Mouse (Mus musculus) hindbrain, embryonic 13.5 days (tissue): ENCODE measurements around the gene Slc16a7. TPM values are rescaled to one million over a fixed set of nuclear protein-coding genes. Genes with fewer than 3 reads are reported as not detected.

Source experiments
- ATAC-seq: fragments of 200-750 bp; cut with Nextera tagmentation; 2 replicates; pipeline ENCODE4 v1.8.0; 2017; ENCODE audit warnings: moderate TSS enrichment; ENCODE audit not compliant: low FRiP score
- H3K27ac ChIP-seq: fragments of 300-500 bp; sonication (generic); 2 replicates; pipeline ENCODE4 v1.5.1; 2015; ENCODE audit warnings: inconsistent platforms, mild to moderate bottlenecking, moderate library complexity
- H3K27me3 ChIP-seq: fragments of 300-500 bp; sonication (generic); 2 replicates; pipeline ENCODE4 v1.6.1; 2015; ENCODE audit warnings: mild to moderate bottlenecking, inconsistent platforms
- H3K36me3 ChIP-seq: fragments of 300-500 bp; sonication (generic); 2 replicates; pipeline ENCODE4 v1.6.1; 2015; ENCODE audit warnings: mild to moderate bottlenecking, inconsistent platforms
- H3K4me1 ChIP-seq: fragments of 300-500 bp; sonication (generic); replicated peaks from 2 replicates; pipeline ENCODE4 v1.6.1; 2015; ENCODE audit warnings: inconsistent platforms
- H3K4me2 ChIP-seq: fragments of 300-500 bp; sonication (generic); 2 replicates; pipeline ENCODE4 v1.6.1; 2015; ENCODE audit warnings: inconsistent platforms, mild to moderate bottlenecking, moderate library complexity
- H3K4me3 ChIP-seq: fragments of 300-500 bp; sonication (generic); 2 replicates; pipeline ENCODE4 v1.5.1; 2015; ENCODE audit warnings: mild to moderate bottlenecking, inconsistent platforms
- H3K9ac ChIP-seq: fragments of 300-500 bp; sonication (generic); 2 replicates; pipeline ENCODE4 v1.6.1; 2015; ENCODE audit warnings: mild to moderate bottlenecking, inconsistent platforms
- H3K9me3 ChIP-seq: fragments of 300-500 bp; sonication (generic); 2 replicates; pipeline ENCODE4 v1.6.1; 2016; ENCODE audit warnings: inconsistent platforms
- WGBS: fragments of 180-500 bp; shearing (Covaris S2); methylation state at CpG from one replicate; pipeline ENCODE4 v1.1.7; 2015; 5-methylcytosine and 5-hydroxymethylcytosine counted together
- polyA plus RNA-seq: library from polyadenylated mRNA; unstranded; fragments of >200 nt; fragmentation: Nextera tagmentation; extraction: Ambion mirVana; gene quantifications from 2 replicates; pipeline ENCODE4 v1.2.1, GENCODE M21; 2015

The Slc16a7 gene
- polyA plus RNA-seq, result 6.2 and 6.9 TPM in 2 replicates

DNA sequence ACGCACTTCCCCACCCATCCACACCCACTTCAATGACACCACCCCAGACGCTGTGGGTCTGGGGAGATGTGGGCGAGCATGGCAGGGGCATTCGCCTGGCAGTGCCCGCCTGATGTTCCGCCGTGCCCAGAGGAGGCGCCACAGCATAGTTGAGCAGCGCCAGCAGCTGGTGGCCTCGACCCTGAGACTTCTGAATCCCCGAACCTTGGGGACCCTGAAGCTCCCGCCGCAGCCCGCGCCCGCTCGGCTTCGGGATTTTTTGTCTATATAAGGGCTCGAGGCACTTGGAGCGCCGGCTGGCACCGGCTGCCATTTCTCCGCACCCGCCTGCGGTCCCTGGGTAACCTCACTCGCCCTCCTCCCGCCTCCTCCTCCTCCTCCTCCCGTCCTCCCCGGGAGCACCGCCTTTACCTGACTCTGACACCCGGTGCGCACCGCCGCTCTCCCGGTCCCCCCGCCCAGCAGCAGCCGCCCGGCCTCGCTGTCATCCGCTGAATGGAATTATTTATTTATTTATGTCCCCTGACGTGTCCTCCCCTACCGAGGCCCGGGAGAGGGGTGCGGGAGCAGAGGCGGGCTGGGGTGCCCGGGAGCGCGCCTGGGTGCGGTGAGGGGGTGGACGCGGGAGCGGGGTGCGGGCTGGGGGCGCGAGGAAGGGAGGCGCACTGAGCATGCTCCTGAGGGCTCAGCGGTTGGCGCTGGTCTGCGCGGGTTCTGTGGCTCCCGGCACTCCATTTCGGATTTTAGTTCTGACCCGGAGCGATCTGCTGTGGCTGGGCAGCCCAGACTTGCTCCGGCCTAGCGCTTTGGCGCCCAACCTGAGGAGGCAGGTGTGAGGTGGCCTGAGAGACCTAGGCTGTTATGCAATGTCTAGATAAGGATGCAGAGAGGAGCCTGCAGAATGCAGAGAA lies at the start of gene Slc16a7:
Gene Slc16a7, minus strand, starts transcription at position 590 of the 911 bp plus-strand sequence.
- H3K9me3 ChIP-seq, result no peaks in the 10 kb centered on the region
- peak within 1 kb of the TSS; percentile 61 for H3K4me3 ChIP-seq
- WGBS, result under 1% methylated on average over 67 of the region's 67 CpGs
- peak within 1 kb of the TSS; percentile 84 for H3K9ac ChIP-seq
- H3K27ac ChIP-seq, result peak within 1 kb of the TSS; percentile 71
- H3K4me2 ChIP-seq, result peak within 1 kb of the TSS; percentile 78
- H3K4me1 ChIP-seq, result peaks cover 9% of the 10 kb centered on the region
- H3K27me3 ChIP-seq, result no peaks in the 10 kb centered on the region
- peak; percentile 96 for ATAC-seq
- H3K36me3 ChIP-seq, result no peaks in the 10 kb centered on the region

DNA sequence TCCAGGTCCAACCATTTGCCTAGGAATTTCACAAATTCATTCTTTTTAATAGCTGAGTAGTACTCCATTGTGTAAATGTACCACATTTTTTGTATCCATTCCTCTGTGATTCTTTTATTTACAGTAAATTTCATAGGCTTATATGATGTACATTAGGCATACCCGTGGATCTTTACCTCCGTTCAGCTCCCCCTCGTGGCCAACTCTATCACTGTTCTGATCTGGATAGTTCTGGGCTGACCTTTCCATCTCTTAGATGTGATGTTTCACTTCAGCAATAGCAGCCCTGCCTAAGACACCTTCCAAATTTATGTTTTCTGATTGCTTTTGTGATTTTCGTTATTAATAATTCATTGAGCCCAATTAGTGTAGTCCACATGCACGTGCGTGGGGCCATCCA lies 29.5 kb upstream of the Slc16a7 start:
- Histone ChIP-seq H3K27ac (no peak overlapping the region), H3K27me3 (no peaks in the 10 kb centered on the region), H3K4me2 (no peak overlapping the region), H3K9ac (no peak overlapping the region), H3K4me3 (no peak overlapping the region), H3K4me1 (no peaks in the 10 kb centered on the region), H3K36me3 (no peaks in the 10 kb centered on the region), H3K9me3 (no peaks in the 10 kb centered on the region)
- no peak for ATAC-seq
- WGBS, result 75% methylated on average over 6 of the region's 6 CpGs

DNA sequence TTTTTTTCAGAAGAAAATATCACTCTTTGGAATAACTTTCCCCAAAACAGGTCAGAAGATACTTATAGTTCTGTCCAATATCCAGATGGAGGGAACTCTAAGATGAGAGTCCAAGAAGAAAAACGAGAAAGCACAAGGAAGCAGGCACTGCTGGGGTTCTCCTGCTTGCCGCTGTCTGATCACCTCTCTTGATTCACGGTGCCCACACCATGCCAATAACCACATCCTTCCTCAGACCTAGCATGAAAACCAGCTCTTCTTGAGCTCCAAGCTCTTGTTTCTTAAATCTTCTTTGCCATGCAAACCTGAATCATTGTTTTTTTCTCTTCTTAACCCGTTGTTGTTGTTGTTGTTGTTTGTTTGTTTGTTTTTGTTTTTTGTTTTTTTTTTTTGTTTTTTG lies 10.5 kb upstream of the Slc16a7 start:
- Histone ChIP-seq H3K4me3 (no peak overlapping the region), H3K27me3 (no peaks in the 10 kb centered on the region), H3K36me3 (no peaks in the 10 kb centered on the region), H3K27ac (no peak overlapping the region), H3K4me2 (no peak overlapping the region), H3K4me1 (no peaks in the 10 kb centered on the region), H3K9me3 (0 out of 2 replicates have a peak, but pooled peaks cover 4% of the 10 kb centered on the region), H3K9ac (no peak overlapping the region)
- no peak for ATAC-seq
- 96% methylated on average over 4 of the region's 4 CpGs for WGBS

DNA sequence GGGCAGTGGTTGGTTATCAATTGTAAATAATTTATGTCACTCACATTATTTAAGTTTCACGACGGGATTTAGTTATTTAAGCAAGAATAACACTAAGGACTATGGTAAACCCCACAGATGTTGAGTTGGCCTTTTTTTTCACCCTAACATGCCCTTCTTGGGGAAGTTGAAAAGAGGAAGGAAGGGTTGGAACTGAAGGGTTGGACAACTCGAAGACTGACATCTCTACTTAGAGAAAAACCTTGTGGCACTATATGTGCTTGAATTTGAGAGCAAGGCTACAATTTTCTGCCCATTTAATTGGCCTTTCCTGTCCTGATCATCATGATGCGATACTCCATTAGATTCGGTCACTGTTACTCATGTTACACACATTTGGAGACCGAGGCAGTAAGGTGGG lies 746 bp upstream of the Slc16a7 start:
- H3K36me3 ChIP-seq, result no peaks in the 10 kb centered on the region
- H3K4me2 ChIP-seq, result peak overlapping the region; percentile 78
- peak overlapping the region; percentile 84; the same call in 1 of the 2 replicates for H3K9ac ChIP-seq
- no peaks in the 10 kb centered on the region for H3K27me3 ChIP-seq
- peak overlapping the region; percentile 61 for H3K4me3 ChIP-seq
- ATAC-seq, result no peak
- H3K4me1 ChIP-seq, result peaks cover 9% of the 10 kb centered on the region
- 90% methylated on average over 6 of the region's 6 CpGs for WGBS
- H3K27ac ChIP-seq, result peak overlapping the region; percentile 71; the same call in 1 of the 2 replicates
- no peaks in the 10 kb centered on the region for H3K9me3 ChIP-seq

DNA sequence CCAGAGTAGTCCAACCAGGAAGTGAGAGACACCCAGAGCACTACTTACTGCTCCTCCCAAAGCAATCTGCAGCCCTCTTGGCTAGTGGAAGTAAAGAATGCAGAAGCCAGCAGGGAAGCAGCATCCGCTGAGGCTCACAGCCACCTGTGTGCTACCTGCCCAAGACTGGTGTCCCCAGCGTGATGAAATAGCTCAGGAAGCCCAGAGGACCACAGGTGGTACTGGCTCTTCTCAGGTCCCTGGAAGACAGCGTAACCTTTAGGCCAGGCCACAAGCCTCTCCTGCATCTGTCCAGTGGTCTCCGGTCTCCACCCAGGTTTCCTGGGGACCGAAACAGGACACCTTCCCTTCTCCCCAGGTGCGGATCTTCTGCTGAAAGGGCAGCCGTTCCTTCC lies 787 bp downstream of the Slc16a7 start:
- WGBS, result 21% methylated on average over 7 of the region's 7 CpGs
- Histone ChIP-seq H3K4me1 (peaks cover 9% of the 10 kb centered on the region), H3K27ac (peak overlapping the region; percentile 71), H3K9ac (peak overlapping the region; percentile 84), H3K4me2 (peak overlapping the region; percentile 78), H3K9me3 (no peaks in the 10 kb centered on the region), H3K36me3 (no peaks in the 10 kb centered on the region), H3K4me3 (peak overlapping the region; percentile 61), H3K27me3 (no peaks in the 10 kb centered on the region)
- ATAC-seq, result peak; percentile 30

DNA sequence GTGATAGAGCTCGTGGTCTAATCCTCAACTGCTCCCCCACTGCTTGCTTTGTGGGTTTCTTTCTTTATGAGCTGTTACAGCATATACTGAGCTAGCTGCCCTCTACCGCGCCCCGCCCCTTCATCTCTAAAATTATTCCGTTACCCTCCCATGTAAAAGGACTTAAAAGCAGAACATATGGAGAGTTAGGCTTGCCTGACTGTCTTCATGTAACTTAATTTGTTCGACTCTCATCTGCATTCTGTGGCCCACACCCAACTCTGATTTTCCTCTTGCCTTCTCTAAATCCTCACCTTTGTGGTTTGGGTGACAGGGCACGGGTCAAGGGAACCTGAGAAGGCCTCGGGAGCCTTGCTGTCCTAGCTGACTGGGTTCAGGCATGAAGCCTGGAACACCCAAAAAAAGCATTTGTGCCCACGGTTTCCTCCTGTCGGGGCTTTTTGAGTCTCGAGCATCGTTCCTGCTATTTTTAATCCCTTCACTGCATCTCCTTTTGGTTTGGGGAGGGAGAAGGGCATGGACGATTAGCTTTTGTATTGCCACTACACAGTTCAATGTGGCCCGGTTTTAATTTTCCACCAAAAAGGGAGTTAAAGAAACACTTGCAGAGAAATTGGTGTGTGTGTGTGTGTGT lies 1.4 kb downstream of the Slc16a7 start:
- H3K4me1 ChIP-seq, result peaks cover 9% of the 10 kb centered on the region
- ATAC-seq, result no peak
- 52% methylated on average over 14 of the region's 14 CpGs for WGBS

DNA sequence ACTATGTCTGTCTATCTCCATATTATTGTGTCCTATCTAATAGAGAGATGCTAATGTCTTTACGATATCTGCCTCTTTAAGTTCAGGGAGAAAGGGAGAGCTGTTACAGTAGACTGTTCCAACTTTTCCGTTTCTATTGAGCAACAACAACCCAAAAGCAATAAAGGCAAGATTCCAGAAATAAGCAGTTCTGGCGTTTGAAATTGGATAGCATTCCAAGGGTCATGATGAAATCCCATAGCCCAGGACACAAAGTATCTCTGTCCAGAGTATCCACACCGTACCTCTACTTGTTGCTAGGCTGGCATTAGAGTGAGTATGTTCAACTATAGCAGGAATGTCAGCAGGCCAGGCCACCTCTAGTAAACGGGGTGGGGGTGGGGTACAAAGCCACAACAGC lies 13.7 kb downstream of the Slc16a7 start:
- H3K4me3 ChIP-seq, result no peak overlapping the region

More for the DNA sequence above, 1.4 kb downstream of the Slc16a7 start:
- Histone ChIP-seq H3K9ac (no peak overlapping the region), H3K4me3 (peak overlapping the region; percentile 61), H3K4me2 (peak overlapping the region; percentile 78), H3K27ac (no peak overlapping the region), H3K9me3 (no peaks in the 10 kb centered on the region), H3K36me3 (no peaks in the 10 kb centered on the region), H3K27me3 (no peaks in the 10 kb centered on the region)

DNA sequence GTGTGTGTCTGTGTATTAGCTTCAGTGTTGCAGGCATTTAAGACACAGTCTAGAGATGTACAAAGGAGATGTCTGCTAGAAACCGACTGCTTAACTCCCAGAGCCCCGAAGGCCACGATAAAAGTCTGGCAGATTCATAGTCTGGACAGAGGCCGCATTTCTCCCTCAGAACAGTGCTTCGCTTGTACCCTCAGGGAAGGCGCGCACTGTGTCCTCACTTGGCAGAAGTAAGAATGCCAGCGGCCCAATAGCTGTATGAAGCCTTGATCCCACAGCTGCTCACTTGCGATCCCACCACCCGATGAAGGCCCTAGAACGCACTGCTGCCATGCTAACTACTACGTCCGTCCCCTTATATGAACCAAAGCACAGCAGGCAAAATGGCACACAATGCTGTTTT lies 16.6 kb downstream of the Slc16a7 start:
- H3K4me1 ChIP-seq, result no peaks in the 10 kb centered on the region

More for the DNA sequence above, 13.7 kb downstream of the Slc16a7 start:
- WGBS, result 85% methylated on average over 5 of the region's 5 CpGs
- no peaks in the 10 kb centered on the region for H3K27me3 ChIP-seq
- no peak overlapping the region for H3K9ac ChIP-seq
- no peak for ATAC-seq
- peaks cover 3% of the 10 kb centered on the region for H3K36me3 ChIP-seq
- no peak overlapping the region for H3K27ac ChIP-seq
- H3K4me1 ChIP-seq, result no peaks in the 10 kb centered on the region
- H3K9me3 ChIP-seq, result no peaks in the 10 kb centered on the region
- H3K4me2 ChIP-seq, result no peak overlapping the region

DNA sequence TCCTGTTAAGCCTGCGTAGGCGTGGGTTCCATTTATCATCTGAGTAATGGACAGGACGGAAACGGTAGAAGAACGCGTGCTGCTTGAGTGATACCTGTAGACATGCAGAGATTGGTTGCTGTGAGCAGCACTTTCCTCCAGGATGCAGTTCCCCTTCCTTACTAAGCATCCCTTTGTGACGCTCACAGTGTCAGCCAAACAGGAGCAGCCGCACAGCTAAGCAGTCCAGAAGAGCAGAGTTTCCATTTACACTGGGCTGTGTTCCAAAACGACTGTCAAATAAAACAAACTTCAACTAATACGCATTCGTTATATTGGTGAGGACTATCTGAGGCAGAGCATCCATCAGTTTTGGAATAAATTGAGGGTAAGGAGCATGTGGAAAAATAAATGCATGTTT lies 17.8 kb downstream of the Slc16a7 start:
- H3K9ac ChIP-seq, result no peak overlapping the region
- H3K27me3 ChIP-seq, result no peaks in the 10 kb centered on the region
- H3K27ac ChIP-seq, result no peak overlapping the region
- H3K4me1 ChIP-seq, result no peaks in the 10 kb centered on the region
- no peak for ATAC-seq
- H3K36me3 ChIP-seq, result peaks cover 3% of the 10 kb centered on the region
- no peak overlapping the region for H3K4me3 ChIP-seq
- no peaks in the 10 kb centered on the region for H3K9me3 ChIP-seq
- WGBS, result 81% methylated on average over 11 of the region's 11 CpGs
- H3K4me2 ChIP-seq, result no peak overlapping the region

More for the DNA sequence above, 16.6 kb downstream of the Slc16a7 start:
- no peaks in the 10 kb centered on the region for H3K27me3 ChIP-seq
- H3K9ac ChIP-seq, result no peak overlapping the region
- no peaks in the 10 kb centered on the region for H3K9me3 ChIP-seq
- H3K4me2 ChIP-seq, result no peak overlapping the region
- 93% methylated on average over 13 of the region's 13 CpGs for WGBS
- H3K36me3 ChIP-seq, result peaks cover 3% of the 10 kb centered on the region
- H3K4me3 ChIP-seq, result no peak overlapping the region
- H3K27ac ChIP-seq, result no peak overlapping the region
- ATAC-seq, result no peak

DNA sequence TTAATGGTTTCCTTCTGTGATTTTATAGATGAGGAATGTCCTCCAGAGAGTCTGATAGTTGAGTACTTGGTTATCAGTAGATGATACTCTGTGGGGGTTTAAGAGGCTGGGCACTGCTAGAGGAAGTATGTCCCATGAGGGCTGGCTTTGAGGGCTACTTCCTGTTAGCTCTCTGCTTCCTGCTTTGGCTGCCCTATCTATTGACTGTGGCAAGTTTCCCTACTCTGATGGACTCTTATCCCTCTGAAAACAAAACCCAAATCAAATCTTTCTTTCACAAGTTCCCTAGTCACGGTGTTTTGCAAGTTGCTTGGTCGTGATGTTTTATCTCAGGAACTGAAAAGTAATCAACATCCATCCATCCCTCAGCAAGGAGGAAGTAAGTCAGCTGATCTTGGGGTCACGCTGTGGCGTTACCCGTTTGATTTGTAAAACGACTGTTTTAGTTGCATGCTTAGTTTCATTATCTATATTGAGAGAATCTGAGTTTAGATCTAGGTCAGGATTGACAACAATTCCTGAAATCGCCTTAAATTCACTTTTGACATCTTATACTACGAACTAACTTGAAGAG lies 19.1 kb downstream of the Slc16a7 start:
- peaks cover 3% of the 10 kb centered on the region for H3K36me3 ChIP-seq
- ATAC-seq, result no peak
- no peaks in the 10 kb centered on the region for H3K27me3 ChIP-seq

DNA sequence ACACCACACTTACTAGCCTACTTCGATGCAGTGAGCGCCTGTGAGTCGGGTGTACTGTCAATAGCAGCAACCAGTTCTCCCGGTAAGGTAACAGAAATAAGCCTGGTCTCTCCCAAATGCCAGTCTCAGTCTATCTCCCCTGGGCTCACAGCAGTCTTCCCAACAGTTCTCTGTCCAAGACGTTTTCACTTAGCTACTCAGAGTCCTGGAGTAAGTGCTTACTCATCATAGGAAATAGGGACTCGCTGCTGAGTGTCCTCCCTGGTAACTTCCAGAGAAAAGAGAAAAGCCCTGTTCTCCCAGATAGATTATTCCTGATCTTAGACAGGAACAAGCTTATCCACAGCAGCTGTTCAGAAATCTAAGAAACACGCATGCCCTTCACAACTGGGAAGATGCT lies 30.8 kb downstream of the Slc16a7 start:
- Histone ChIP-seq H3K9ac (no peak overlapping the region), H3K27ac (no peak overlapping the region), H3K4me1 (no peaks in the 10 kb centered on the region), H3K9me3 (no peaks in the 10 kb centered on the region), H3K4me3 (no peak overlapping the region), H3K4me2 (no peak overlapping the region), H3K36me3 (no peaks in the 10 kb centered on the region), H3K27me3 (no peaks in the 10 kb centered on the region)
- 92% methylated on average over 7 of the region's 7 CpGs for WGBS
- ATAC-seq, result no peak

More for the DNA sequence above, 19.1 kb downstream of the Slc16a7 start:
- H3K9ac ChIP-seq, result no peak overlapping the region
- 88% methylated on average over 8 of the region's 8 CpGs for WGBS
- H3K4me1 ChIP-seq, result no peaks in the 10 kb centered on the region
- H3K9me3 ChIP-seq, result no peaks in the 10 kb centered on the region
- H3K4me2 ChIP-seq, result no peak overlapping the region
- no peak overlapping the region for H3K4me3 ChIP-seq
- no peak overlapping the region for H3K27ac ChIP-seq

DNA sequence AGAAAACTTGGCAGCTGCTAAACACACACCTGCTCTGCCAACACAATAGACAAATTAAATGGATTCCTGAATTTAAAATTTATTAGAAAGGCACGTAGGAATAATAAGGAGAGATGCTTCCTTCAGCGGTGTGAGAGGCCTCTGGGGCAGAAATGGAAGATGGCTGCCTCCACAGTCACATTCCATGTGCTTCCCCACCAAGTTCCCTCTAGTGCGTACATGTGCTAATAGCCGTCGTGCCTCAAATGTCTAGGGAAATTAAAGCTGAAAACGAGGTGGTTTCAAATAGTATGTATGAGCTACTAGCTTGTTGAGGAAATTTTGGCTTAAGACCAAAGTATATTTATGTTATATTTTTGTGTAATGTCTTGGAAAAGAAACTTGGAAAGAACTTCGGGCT lies 36.5 kb downstream of the Slc16a7 start:
- no peaks in the 10 kb centered on the region for H3K27me3 ChIP-seq
- no peak for ATAC-seq
- WGBS, result 59% methylated on average over 7 of the region's 7 CpGs
- no peak overlapping the region for H3K9ac ChIP-seq
- no peaks in the 10 kb centered on the region for H3K9me3 ChIP-seq
- H3K4me1 ChIP-seq, result no peaks in the 10 kb centered on the region
- no peak overlapping the region for H3K4me2 ChIP-seq
- H3K4me3 ChIP-seq, result no peak overlapping the region
- H3K27ac ChIP-seq, result no peak overlapping the region
- H3K36me3 ChIP-seq, result no peaks in the 10 kb centered on the region
